Mouse (Mus musculus) c-Kit-negative CD71-positive TER-119-positive erythroid progenitor cells, embryonic 14.5 days (primary cell): ENCODE data around the gene Nrip3.
A peak's percentile ranks its signal among the peaks of the same experiment; 100 is the strongest.

Experiments used
- DNase-seq: peaks from one replicate; pipeline ENCODE4 v3.0.0-alpha.2; 2013; ENCODE audit warnings: low read depth, low spot score

Nrip3 gene

DNA sequence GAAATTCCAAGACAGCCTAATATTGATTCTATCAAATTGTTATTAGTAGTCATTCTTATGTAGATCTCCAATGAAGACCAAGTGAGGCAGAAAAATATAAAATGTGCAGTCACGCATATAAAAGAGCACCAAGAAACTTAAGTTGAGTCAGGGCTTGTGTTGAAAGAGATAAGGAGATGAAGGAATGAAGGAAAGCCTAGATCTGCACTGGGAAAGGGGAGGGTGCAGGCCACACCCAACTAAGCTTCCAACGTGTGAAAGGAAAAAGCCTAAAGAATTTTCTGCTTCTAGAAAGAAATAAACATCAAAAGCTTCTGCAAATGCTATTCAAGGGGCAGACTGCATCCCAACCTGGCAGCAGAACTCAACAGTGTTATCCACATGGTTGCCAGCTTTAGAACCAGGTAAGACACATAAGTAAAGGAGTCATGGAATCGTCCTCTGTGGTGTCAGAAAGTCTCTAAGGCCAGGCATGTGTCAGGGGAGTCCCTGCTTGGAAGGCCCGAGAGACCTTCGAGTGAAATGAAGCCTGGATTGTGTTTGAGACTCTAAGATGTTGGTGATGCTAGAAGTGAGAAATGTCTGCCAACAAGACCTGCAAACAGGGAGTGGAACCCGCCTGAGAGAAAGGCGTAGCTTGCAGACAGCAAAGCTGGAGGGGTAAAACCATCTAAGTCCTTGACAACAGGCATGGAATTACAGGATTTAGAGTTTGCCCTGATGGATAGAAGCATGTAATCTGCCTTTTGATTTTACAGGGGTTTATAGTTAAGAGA is 14.1 kb downstream of the Nrip3 start:
- DNase-seq, result peak; percentile 46

DNA sequence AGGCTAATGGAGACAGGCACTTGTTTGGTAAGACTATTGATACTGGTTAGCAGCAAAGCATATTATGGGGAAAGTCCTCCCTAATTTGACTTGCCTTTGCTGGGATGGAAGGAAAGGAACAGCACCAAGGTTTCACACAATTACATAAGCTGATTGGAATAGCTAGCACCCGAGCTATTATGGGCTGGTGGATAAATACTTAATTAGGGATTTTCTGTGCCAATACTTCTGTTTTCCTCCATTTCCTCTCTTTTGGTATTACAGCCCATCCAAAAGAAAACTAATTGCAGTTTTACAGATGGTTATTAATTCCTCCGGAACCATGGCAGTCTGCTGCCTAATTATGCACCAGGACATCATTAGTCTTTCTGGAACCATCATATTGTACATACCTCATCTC is 17.8 kb downstream of the Nrip3 start:
- DNase-seq, result no peak

DNA sequence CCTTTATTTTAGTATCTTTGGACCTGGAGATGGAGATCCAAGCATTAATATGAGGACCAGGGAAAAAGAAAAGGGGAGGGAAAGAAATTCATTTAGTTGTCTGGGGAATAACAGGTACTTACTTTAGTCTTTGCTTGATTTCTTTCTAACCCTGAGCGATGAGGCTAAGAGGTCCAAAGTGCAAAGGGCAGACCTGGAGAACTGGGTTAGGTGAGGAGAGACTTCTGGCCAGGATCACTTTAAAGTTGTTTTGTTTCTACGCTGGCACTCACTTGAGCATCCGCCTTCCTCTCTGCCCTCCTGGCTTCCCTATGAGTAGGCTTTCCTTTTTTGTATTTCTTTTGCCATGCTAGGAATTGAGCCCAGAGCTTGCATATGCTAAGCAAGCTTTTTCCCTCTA is 25.5 kb downstream of the Nrip3 start:
- DNase-seq, result no peak

DNA sequence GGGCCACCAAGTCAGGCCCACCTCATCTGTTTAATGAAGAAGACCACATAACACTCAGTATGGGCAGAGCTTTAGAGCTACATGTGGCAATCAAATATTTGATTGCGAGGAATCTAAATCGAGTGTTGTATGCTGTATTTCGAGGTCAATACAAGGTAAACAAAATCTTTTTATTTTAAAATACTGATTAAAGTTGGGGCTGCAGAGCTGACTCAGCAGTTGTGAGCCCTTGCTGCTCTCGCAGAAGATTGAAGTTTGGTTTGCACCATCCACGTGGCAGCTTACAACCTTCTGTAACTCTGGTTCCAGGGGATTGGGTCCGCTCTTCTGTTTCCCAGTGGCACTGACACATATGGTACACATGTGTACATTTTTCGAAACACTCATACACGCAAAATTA is 27.8 kb downstream of the Nrip3 start:
- no peak for DNase-seq

DNA sequence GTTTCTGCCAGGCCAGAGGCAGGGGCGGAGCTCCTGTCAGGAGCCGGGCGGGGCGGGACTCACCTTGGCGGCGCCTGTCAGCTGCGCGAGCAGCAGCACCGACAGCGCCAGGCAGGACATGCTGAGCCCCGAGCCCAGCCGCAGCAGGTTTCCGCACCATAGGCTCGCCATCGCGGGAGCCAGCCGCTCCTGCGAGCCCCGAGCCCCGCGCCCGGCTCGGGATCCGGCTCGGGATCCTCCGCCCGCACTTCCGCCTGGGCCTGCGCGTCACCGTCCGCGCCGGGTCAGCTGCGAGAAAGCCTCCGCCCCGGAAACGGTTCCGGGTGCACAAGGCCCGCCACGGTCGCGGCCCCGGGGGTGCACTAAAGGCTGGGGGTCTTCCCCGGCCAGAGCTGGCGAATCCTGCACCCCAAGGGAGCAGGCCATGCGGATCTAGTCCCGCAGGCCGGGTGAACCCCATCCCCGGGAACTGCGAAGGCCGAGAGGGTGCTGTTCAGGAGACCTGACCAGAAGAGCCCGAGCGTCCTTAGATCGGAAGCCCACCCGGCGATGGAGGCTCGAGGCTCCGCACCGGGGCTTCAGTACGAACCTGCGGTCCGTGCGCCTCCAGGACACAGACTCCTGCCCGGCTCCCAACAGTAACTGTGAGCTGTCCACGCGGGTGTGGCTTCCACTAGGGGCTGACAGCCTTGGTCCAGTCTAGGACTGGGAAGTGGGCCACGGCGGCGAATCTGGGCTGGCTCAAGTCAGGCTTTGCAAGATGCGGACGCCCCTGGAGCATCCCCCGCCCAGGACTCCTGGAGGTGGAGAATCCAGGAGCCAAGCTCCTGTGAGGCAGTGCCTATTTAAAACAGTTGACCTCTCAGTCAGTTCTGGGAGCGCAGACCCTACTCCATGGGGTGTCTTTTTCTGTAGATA is 29.6 kb downstream of the Nrip3 start, which contains the start of gene Tmem9b:
Tmem9b (minus strand) TSS at position 868 of the 918 bp plus-strand sequence.
- peak; percentile 62 for DNase-seq

DNA sequence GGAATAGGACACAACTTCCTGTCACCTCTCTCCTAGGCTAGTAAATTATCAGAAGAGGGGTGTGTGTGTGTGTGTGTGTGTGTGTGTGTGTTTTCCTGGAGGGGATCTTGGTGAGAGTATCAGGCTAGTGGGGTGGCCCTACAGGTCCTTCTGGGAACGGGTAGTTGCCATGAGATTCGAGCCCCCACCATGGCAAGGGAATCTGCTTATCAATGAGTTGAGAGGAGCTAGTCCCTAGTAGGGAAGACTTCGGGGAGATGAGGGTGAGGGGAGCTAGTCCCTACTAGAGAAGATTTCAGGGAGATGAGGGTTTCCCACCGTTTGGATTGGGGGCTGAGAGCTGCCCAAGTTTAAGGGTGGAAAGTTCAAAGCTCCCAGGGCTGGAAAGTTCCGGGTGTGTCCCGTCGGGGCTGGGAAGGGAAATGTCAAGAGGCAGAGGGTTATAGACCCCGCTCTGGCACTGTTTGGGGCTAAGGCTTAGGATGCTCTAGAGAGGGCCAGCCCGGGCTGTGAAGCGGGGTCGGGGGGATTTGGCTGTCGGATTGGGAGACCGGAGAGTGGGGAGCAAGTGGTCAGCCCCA is 30.3 kb downstream of the Nrip3 start:
- DNase-seq, result peak; percentile 28

DNA sequence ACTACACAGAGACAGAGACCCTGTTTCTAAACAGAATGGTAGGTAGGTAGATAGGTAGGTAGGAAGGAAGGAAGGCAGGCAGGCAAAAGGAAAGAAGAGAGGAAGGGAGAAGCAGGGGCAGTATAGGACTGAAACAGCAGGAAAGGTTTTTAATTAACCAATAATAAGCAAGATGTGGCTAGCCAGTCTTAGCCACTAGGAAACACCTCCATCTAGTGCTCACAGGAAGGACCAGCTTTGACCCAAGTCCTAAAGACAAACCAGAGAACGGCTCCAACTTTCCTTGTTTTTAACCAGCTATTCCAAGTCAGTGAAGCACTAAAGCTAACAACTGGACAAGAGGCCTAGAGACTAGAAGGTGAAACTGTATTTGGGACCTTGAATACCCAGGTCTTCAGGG is 34.1 kb downstream of the Nrip3 start:
- no peak for DNase-seq

DNA sequence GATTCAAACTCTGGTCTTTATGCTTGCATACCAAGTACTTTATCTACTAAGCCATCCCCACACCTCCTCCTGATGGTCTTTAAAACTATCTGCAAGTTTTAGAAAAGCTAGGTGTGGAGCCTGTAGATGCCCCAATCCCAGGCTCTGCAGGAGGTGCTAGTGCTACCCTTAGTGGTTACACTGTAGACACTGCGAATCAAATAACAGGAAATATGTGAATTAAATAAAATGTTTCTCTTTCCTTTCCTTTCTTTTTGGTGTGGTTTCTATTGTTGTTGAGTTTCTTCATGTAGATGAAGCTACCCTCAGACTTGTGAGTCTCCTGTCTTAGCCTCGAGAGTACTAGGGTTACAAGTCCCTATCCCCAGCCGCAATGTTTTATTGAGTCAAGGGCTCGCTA is 40.1 kb downstream of the Nrip3 start:
- no peak for DNase-seq

DNA sequence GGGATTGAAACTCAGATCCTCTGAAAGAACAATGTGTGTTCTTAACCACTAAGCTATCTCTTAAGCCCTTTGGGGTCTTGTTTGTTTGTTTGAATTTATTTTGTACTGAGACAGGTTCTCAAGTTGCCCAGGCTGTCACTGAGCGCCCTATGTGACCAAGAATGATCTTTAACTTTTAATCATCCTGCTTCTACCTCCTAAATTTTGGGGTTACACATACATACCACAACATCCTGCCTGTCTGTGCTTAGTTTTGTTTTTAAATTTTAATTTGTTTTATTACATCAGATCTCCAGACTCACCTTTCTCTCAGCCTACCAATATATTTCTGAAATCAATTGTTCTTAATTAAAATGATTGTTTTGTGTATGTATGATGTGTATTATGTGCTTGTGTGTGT is 40.8 kb downstream of the Nrip3 start:
- DNase-seq, result no peak

DNA sequence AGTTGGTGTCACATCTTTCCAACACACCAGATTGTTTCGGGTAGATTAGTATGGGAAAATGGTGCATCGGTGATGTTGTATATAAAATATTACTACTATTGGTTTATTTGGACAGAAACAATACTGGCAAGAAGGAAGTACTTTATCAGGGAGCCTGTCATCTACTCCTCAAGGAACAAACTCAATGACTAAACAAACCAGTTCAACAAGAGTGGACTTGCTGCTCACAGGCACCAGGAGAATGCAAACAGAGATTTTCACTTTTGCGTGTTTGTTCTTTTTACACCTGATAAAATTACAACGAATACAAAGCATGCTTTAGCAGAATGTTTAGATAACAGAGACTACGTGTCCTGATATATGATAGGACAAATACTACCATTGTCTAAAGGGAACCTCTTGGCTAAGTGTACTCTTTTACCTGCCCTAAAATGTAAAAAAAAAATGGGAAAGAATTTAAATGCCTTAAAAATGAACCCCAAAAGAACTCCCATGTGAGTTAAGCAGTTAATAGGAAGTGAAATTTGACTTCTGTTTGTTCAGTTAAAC is 41.9 kb downstream of the Nrip3 start:
- DNase-seq, result no peak

DNA sequence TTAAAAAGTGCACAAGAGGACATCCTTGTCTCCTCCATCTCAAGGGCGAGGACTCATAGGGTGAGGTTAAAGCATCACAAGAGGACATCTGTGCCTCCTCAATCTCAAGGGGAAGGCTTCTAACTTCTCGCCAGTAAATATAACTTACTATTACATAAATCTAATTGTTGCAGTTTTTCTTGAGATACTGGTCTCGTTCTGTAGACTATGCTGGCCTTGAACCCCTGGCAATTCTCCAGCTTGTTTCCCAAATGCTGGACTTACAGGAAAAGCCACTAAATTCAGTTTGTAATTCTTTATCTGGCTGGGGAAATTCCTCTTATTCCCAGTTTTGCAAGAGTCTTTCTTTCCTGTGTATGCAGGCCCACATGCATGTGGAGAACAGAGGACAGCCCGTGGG is 47.0 kb downstream of the Nrip3 start:
- DNase-seq, result no peak

DNA sequence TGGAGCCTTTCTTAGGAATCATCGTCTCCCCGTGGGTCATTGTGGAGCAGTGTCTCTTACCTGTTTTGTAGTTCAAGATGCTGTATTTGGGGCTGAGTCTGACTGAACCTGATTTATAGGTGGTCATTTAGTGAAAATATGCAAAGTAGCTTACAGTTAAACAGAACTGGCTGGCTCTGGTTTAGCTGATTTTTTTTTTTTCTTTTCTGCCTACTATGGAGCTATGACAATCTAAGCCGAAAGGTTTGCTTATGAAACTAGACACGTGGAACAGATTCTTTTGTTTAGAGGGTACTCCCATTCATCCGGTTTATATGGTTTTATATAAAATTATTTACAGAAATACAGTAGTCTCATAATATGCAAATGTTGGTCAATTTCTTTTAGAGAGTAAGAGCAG is 50.2 kb downstream of the Nrip3 start, which contains the start of gene Ascl3:
Ascl3 (minus strand) TSS at position 101 of the 400 bp plus-strand sequence.
- no peak for DNase-seq

DNA sequence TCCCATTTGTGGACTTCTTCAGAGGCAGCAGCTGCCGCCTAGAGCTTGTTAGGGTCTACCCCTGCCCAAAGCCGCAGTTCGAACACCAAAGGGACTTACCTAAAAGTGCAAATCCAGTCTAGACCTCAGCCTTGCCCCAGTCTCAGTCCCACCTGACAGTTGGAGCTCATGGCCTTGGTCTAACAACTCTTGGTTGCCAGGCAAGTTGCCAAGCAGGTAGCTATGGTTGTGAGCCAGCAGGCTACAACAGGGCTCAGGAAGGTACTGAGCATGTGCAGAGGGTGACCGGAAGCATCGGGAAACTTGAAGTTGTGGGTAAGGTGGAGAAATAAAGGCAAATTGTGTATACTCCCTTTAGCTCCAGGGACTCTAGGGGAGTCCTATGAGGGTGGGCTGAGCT is 58.1 kb downstream of the Nrip3 start, which contains the start of gene BC051019:
BC051019 (minus strand) TSS at position 154 of the 400 bp plus-strand sequence.
- DNase-seq, result no peak

DNA sequence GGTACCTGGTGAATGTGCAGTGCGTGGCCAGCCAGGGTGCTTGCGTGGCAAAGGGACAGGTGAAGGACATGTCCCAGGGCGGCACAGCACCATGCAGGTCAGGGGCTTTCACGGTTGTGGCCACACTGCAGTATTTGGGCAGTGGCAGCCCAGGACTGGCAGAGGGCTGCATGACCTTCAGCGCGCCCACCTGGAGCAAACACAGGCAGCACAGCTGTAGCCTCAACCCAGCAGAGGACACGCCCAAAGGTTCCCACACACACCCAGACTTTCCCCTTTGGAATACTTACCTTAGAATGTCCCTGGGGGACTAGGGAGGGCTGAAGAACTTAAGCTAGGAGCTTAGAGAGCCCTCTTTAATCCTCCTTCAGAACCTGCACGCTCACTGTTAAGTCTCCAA is 58.7 kb downstream of the Nrip3 start:
- DNase-seq, result no peak

DNA sequence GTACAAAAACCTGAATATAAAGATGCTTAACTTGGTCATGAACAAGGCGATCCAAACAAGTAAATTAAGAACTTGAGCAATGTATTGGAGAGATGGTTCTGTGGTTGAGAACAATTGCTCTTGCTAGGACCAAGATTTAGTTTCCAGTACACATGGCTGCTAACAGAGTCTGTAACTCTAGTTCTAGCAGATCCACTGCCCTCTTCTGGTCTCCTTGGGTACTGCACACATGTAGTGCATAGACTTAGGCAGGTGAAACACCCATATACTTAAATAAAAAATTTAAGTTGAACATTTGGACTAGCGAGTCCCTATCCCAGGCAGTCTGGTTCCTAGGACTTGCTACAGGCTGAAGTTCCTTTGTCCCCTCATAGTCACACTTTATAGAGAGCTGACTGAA is 59.2 kb downstream of the Nrip3 start:
- DNase-seq, result peak; percentile 20

DNA sequence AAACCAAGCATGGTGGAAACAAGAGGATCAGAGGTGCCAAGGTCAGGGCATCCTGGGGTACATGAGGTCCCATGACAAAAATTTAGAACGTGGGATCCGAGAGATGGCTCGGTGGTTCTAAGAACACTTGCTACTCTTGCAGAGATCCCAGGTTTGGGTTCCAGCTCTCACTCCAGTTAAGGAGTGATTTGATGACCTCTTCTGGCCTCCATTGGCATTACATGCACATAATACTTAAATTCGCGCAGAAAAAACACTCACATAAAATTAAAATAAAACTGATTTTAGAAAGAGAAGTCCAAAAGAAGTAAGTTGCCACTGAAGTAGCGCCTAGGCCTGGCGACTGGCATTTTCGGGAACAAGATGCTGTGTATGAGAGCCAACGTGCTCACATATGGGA is 62.5 kb downstream of the Nrip3 start:
- no peak for DNase-seq

DNA sequence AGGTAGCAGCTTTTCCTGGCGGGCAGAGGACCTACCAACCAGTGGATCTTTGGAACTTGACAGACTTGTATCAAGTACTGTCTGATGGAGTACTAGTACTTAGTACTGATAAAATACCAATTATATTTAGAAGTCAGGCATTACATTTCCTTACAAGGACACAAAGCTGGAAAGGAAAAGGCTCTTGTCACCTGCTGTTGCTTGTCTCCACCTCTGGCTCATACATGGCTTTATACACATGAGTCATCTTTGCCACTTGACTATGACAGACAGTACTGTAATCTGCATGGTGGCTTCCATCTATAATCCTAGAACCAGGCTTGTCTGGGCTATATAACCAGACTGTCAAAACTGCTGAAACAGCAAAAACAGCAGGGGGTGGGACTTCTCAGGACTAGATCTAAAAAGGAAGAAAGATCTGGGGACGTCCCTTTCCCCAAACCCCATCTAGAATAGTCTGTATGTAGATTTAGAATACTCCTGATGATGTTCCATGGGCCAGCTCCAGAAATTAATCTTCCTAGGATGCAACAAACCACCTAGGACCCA is 68.3 kb downstream of the Nrip3 start:
- DNase-seq, result no peak

DNA sequence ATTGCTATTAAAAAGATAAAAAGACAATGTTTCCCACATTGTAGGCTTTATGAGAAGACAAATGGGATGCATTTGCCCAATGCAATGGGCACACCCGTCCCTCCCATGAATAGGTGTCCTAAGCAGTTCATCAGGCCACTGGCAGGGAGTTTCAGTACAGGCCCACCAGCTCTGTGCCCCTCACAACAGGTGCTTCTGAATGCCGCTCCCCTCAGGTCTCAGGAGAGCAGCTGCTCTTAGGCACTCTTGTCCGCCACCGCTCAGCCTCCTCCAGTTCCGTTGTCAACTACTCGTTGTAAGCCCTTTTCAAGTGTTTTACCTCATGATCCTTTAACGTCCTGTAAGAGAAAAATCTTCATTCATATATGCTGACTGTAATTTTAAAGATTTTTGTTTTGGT is 69.6 kb downstream of the Nrip3 start:
- no peak for DNase-seq

DNA sequence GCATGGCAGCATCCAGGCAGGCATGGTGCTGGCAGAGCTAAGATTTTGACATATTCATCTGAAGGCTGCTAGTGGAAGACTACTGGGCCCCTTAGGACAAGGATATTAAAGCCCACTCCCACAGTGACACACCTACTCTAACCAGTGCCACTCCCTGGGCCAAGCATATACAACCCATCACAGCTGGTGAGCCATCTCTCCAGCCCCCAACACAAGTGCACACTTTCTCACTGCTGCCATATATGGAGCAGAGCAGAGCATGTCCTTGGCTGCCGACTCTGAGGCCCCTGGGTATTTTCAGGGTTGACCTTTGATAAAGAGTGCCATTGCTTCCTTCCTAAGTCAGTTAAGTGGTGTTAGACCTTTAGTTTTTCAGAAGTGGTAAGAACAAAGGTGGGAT is 71.8 kb downstream of the Nrip3 start:
- no peak for DNase-seq

DNA sequence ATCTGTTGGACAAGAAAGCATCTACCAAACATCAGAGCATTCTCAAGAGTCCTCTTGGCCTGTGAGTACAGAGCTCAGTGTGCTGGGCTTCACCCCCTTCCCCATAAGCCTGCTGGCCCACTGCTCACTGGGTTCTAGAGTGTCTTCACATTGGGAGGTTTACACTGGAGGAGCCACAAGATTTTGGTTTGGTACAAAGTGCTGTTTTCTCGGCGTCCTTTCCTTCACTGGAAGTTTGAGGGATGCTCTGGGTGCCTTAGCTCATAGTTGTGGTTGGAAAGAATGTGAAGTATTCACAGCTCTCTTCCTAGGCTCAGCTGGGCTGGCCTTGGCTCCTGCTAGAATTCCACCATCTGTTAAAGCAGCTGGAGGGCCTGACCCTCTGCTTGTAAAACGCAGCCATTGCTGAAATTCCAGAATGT is 72.9 kb downstream of the Nrip3 start:
- DNase-seq, result no peak
